Mouse (Mus musculus): ENCODE results near the gene Sipa1l3.

DNA sequence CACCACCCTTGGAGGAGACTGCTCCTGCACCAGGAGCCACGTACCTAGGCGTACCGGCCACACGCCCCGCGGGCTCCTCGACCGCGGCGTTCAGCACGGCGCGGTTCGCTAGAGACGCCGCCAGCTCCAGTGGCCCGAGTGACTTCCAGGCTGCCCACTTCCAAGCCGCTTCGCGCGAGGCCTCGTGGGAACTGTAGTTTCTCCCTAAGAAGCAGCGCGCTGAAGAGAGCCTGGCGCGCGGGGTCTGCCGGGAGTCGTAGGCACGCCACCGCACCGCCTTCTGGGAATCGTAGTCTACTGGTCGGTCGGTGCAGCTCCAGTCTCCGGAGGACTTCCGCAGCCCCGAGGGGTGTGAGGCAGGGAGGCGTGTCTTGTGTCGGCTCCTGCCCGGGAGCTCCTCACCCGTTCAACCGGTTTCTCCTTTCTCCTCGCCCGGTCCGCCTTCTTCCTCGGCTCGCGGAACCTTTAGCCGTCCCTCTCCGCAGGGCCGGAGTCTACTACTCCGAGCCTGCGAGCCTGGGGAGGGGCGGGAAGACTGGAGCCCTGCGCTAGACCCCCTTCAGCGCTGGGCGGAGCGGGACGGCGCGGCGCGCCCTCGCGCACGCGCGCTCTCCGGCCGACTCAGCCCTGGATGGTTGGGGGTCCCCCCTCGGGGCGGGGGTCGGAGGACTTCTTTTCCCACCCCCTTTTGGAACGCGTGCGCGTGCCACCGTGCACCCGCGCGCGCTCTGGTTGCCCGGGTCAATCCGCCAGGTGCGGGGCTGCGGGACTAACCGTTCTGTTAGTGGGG is at the start of gene Sipa1l3:
- peak; percentile 91 for TF ChIP-seq POLR2A (IDR thresholded peaks at IDR 0.05; ENCODE audit: insufficient read length, low read depth)
- no peak for TF ChIP-seq MAX (IDR thresholded peaks at IDR 0.05; ENCODE audit: low read depth)
- TF ChIP-seq MYOG (IDR thresholded peaks at IDR 0.05; ENCODE audit: control insufficient read depth in 1 of 3, insufficient read depth in 1 of 3, insufficient read length in 2 of 3, low read depth in 2 of 3) = peak in 1 of 3 experiments; percentile 10
- peak; percentile 23 for TF ChIP-seq SRF (IDR thresholded peaks at IDR 0.05; ENCODE audit: control insufficient read depth, insufficient read length, low read depth)
- TF ChIP-seq REST (IDR thresholded peaks at IDR 0.05; ENCODE audit: insufficient read depth, insufficient read length) = no peak
- TF ChIP-seq CEBPB (IDR thresholded peaks at IDR 0.05; ENCODE audit: insufficient read depth, poor library complexity, severe bottlenecking) = no peak
- peak in 1 of 3 experiments; percentile 1 for TF ChIP-seq MYOD1 (IDR thresholded peaks at IDR 0.05; ENCODE audit: control insufficient read depth in 1 of 3, insufficient read length in 2 of 3, low read depth in 2 of 3)
- no peak for TF ChIP-seq E2F4 (IDR thresholded peaks at IDR 0.05; ENCODE audit: insufficient read depth)
- no peak for TF ChIP-seq TCF12 (IDR thresholded peaks at IDR 0.05; ENCODE audit: insufficient read depth, poor library complexity, severe bottlenecking)
- TF ChIP-seq USF1 (IDR thresholded peaks at IDR 0.05; ENCODE audit: low read depth) = no peak
